Mouse (Mus musculus) adrenal gland, postnatal 4 days (tissue): ENCODE measurements around the gene Ube2l3. TPM values are rescaled to one million over a fixed set of nuclear protein-coding genes. Genes with fewer than 3 reads are reported as not detected.
"Not testable (repeated sequence)": the region's sequence is repeated elsewhere in the genome, so short reads cannot be mapped to it uniquely, and the experiment has no call there.

Experiments
- DNase-seq, 2 experiments: peaks; one replicate each; pipeline ENCODE4 v3.0.0; 2021 to 2022; ENCODE audit warnings: low spot score in 2 of 2, mixed read lengths in 2 of 2
- total RNA-seq, 2 experiments: library from RNA; stranded (reverse); gene quantifications; 2 replicates each; pipeline ENCODE4 v1.2.3; 2021

The Ube2l3 gene
- total RNA-seq, 2 experiments from 2014 or later: 200 to 206 TPM

- DNase-seq: peak; percentile 72 to 78
Observed at GRCm38 (mm10) chr16:17209981-17210838, 7.8 kb upstream of the Ube2l3 start.

DNA sequence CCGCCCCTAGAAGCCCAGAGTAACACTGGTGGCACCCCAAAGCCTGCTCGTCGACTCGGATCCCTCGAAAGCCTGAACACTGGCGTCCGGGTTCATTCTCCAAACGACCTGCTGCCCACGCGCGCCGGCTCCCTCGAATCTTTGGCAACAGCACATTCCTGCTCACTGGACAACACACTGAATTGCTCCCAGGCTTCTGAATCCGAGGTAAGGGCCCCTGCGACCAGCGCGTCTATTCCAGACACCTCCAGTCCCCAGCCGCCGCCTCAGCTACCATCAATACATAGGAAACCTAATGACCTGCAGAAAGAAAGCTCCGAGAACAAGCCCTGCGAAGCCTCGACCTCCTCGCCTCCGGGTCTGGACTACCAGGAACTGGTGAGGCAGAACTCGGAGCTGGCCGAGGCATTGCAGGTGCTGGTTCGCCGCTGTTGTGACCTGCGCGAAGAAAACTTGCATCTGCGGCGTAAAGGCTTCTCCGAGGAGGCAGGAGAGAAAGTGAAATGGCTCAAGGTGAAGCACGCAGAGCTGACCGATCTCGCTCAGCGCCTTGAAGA, 7.0 kb upstream of the Ube2l3 start:
- no peak for DNase-seq

DNA sequence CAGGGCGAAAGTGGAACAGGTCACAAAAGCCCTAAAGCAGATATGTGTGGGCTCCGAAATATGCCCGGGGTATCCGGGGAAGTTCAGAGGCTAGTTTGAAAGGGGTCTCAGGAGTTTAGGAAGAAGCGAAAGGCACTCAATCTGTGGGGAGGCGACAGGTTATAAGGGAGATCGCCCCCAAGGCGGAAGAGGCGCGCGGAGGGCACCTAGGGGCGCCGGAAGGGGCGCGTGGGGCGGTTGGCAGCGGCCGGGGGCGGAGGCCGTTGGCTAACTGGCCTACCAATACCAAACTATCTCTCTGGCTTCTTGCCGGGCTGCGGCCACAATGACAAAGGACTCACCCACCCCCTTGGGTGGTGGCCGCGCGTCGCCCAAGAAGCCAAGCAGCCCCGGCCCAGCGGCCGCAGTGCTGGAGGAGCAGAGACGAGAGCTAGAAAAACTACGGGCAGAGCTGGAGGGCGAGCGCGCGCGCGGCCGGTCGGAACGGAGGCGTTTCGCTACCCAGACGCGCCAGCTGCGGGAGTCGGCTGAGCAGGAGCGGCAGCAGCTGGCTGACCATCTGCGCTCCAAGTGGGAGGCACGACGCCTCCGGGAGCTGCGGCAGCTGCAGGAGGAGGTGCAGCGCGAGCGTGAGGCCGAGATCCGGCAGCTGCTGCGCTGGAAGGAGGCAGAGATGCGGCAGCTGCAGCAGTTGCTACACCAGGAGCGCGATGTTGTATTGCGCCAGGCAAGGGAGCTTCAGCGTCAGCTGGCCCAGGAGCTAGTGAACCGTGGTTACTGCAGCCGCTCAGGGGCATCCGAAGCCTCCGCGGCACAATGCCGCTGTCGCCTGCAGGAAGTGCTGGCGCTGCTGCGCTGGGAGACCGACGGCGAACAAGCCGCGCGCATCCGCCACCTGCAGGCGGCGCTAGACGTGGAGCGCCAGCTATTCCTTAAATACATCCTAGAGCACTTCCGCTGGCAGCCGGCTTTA, 6.2 kb upstream of the Ube2l3 start, which contains the start of gene Rimbp3:
TSS of gene Rimbp3 (plus strand) at position 215 of the 973 bp plus-strand sequence.
- DNase-seq: peak; percentile 66 to 67

- no peak for DNase-seq
Observed at GRCm38 (mm10) chr16:17204990-17205389, 2.5 kb upstream of the Ube2l3 start.

DNA sequence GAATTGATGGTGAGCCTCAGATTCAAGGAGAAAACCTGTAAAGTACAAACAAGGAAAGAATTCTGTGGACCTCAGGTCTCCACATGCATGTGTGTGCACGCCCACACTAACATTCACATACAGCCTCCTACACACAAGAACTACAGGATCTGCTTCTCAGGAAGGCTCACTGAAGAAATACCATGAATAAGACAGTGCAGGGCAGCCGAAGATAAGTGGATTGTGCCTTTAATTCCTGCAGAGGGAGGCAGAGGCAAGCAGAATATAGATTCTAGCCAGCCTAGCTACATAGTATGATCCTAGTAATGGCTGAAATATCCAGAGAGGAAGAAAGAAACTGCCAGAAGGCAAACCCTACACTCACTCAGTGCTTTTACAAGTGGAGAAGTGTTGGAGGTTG, 472 bp downstream of the Ube2l3 start:
- DNase-seq: no peak

- peak; percentile 49 to 65 for DNase-seq
Observed at GRCm38 (mm10) chr16:17200953-17201707, 1.3 kb downstream of the Ube2l3 start.

GRCm38 (mm10) chr16:17200121-17200952, 2.1 kb downstream of the Ube2l3 start:
- no peak for DNase-seq

- no peak for DNase-seq
Observed at GRCm38 (mm10) chr16:17193823-17194222, 8.6 kb downstream of the Ube2l3 start.

DNA sequence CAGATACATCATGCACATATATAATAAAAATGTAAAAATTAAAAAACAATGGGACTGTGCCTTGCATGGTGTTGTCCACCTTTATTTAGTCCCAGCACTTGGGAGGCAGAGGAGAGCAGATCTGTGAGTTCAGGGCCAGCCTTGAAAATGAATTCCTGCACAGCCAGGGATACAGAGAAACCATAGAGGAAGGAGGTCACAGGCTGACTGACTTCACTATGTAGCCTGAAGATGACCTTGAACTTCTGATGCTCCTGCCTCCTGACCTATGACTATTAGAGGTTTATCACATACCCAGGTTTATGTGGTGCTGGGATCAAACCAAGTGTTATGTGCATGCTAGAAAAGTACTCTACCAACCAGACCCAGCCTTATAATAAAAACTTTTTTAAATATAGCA, 17.0 kb downstream of the Ube2l3 start:
- no peak for DNase-seq

GRCm38 (mm10) chr16:17183003-17183402, 19.4 kb downstream of the Ube2l3 start:
- DNase-seq: no peak

DNA sequence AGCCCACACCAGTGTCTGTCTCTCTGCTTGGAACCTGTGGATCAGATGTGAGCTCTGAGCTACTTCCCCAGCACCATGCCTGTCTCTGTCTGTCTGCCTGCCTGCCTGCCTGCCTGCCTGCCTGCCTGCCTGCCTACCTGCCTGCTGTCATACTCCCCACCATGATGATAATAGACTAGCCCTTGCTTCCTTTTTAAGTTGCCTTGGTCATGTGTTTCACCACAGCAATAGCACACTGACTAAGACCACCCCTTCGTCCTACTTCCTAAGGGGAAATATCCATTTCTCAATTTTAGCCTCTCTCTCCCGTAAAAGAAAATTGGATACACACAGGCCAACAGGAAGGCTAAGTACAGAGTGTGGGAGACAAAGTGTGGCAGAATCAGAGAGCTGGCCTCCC, 20.3 kb downstream of the Ube2l3 start:
- DNase-seq: no peak

DNA sequence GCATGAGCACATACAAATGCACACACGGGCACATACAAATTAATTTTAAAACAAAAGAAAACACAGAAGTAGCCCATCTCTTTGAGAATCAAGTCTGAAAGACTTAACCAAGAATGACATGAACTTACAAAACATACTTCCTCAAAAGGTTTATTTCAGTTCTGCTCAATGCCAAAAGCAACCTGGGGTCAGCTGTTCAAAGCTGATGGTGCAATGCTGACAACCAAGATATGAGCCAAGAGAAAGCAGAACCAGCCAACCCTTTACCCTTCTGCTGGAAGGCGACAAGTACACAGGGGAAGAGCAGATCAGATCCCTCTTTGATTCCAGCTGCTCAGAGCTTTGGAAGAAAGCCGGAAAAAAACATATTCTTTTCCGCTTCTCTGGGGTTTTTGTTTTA, 21.1 kb downstream of the Ube2l3 start:
- no peak for DNase-seq

- DNase-seq: no peak
Observed at GRCm38 (mm10) chr16:17179706-17180105, 22.7 kb downstream of the Ube2l3 start.

DNA sequence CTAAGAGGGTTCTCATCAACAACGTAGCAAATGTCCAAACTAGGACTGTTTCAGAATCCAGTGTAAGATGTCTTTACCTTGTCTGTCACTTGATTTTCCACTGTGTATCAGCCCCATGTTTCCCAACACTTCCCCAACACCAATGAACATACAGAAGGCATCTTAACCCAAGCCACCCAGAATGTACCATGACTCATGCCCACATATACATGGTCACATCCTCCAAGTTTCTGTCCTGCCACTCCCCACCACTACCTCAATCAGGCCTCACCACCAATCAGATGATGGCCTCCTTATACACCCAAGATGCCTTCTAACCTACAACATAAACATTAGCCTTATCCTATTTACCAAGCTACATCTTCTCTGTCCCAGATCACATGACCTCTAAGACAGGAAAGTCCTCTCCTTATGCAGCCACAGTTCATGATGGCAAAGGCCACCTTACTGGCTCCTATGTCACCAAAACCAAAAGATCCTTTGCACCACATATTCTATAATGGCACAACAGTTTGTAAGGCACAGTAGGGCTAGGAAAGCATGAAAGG, 24.8 kb downstream of the Ube2l3 start:
- no peak for DNase-seq

DNA sequence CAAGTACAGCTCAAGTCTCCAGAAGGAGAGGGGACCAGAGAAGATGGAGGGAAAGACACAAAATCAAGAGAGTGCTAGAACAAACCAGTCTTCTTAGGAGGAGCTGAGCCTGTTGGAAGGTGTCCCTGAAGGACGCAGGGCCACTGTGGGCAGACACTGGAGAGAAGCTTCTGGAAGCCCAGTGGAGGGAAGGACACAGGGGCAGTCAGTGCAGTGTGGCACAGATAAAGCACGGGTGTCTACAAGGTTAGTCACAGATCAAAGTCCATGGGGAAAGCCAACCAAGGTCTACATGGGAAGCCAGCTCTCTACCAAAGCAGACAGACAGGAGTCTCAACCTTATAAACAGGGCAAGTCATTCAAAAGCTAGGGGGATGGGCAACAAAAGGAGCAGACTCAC, 26.7 kb downstream of the Ube2l3 start:
- no peak for DNase-seq

GRCm38 (mm10) chr16:17168049-17168448, 34.4 kb downstream of the Ube2l3 start:
- DNase-seq: no peak

- no peak for DNase-seq
Observed at GRCm38 (mm10) chr16:17167179-17167578, 35.3 kb downstream of the Ube2l3 start.

DNA sequence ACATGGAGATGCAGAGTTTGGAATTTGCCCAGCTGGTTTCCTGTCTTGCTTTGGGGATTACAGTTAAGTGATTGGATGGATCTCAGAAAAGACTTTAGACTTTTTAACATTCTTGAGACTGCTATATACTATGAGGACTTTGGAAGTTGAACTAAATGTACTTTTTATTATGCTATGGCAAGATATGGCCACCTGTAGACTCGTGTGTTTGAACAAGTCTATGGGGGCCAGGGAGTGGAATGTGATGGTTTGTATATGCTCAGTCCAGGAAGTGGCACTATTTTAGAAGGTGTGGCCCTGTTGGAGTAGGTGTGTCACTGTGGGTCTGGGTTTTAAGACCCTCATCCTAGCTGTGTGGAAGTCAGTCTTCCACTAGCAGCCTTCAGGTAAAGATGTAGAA, 37.0 kb downstream of the Ube2l3 start:
- DNase-seq: not testable (repeated sequence)

GRCm38 (mm10) chr16:17154346-17154745, 48.1 kb downstream of the Ube2l3 start:
- DNase-seq: no peak

- DNase-seq: no peak
Observed at GRCm38 (mm10) chr16:17151874-17152273, 50.6 kb downstream of the Ube2l3 start.
